Mouse (Mus musculus): ENCODE data around the gene Gtpbp1.
"Not testable (repeated sequence)": the region's sequence is repeated elsewhere in the genome, so short reads cannot be mapped to it uniquely, and the experiment has no call there.

GRCm38 (mm10) chr15:79671828-79672348 is 18.8 kb upstream of the Gtpbp1 start:
- not testable (repeated sequence) for TF ChIP-seq CTCF (IDR thresholded peaks at IDR 0.05; ENCODE audit: low read depth, low read length); POLR2A (IDR thresholded peaks at IDR 0.05; ENCODE audit: extremely low read depth, insufficient read depth, low read length)
